Mouse (Mus musculus) brown adipose tissue, adult 24 weeks (tissue): ENCODE results near the gene Cmip. TPM values are rescaled to one million over a fixed set of nuclear protein-coding genes. Genes with fewer than 3 reads are reported as not detected.

Source experiments
- H3K27ac ChIP-seq: fragments of 200-500 bp; replicated peaks from 2 replicates; pipeline ENCODE4 v1.5.1; 2012; ENCODE audit warnings: low read depth, mild to moderate bottlenecking, low read length
- H3K4me1 ChIP-seq: fragments of 200-500 bp; 2 replicates; pipeline ENCODE4 v1.6.1; 2012; ENCODE audit warnings: low read length, mixed read lengths; ENCODE audit not compliant: control insufficient read depth, insufficient read depth, insufficient read length
- H3K4me3 ChIP-seq: fragments of 200-500 bp; 2 replicates; pipeline ENCODE4 v1.5.1; 2012; ENCODE audit warnings: low read depth, mild to moderate bottlenecking, low read length, moderate library complexity; ENCODE audit not compliant: insufficient read depth
- polyA plus RNA-seq: library from polyadenylated mRNA; stranded (reverse); fragments of >200 nt; gene quantifications from 2 replicates; pipeline ENCODE4 v1.2.4, GENCODE M21; 2012; ENCODE audit not compliant: missing spikeins, insufficient read depth, insufficient read length

Cmip gene
- polyA plus RNA-seq, 1 experiment: 6.1 TPM

- H3K4me3 ChIP-seq: no peak overlapping the region
- peaks cover 24% of the 10 kb centered on the region for H3K4me1 ChIP-seq
- H3K27ac ChIP-seq: no peak overlapping the region
These were observed 63.8 kb downstream of the Cmip start for GRCm38 (mm10) chr8:117320616-117321015.

- H3K27ac ChIP-seq: no peak overlapping the region
- H3K4me1 ChIP-seq: peaks cover 19% of the 10 kb centered on the region
- H3K4me3 ChIP-seq: no peak overlapping the region
These were observed 64.4 kb downstream of the Cmip start for GRCm38 (mm10) chr8:117321232-117321631.

GRCm38 (mm10) chr8:117322021-117322420 lies 65.2 kb downstream of the Cmip start:
- H3K27ac ChIP-seq: no peak overlapping the region
- H3K4me1 ChIP-seq: peaks cover 21% of the 10 kb centered on the region
- no peak overlapping the region for H3K4me3 ChIP-seq

DNA sequence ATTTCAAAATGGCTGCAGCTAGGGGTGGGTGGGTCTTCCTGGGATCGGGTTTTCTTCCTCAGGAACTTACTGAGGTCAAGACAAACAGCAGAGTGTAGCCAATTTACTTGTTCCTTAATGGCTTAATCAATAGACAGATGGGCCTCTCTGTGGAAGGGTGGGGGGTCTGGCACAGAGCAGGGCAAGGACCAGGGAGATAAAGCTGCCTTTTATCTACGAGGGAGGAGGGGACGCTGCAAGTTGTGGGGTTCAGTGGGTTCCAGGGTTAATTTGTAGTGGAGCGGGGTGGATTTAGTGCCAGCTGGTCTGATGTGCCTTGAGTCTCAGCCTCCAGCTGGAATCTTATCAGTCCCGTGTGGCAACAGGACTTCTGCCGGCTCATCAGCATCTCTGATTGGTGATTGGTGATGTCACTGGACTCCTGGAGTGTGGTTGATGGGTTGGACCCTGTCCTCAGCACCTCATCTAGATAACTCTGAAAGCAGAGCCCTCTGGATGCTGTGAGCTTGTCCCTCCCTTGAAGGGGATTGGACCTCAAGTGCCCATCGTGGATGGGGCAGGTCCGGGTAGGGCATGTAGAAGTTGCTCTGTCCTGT lies 65.9 kb downstream of the Cmip start:
- Histone ChIP-seq H3K4me3 (no peak overlapping the region), H3K4me1 (peaks cover 26% of the 10 kb centered on the region), H3K27ac (no peak overlapping the region)

- peaks cover 21% of the 10 kb centered on the region for H3K4me1 ChIP-seq
- no peak overlapping the region for H3K4me3 ChIP-seq
These were observed 68.0 kb downstream of the Cmip start for GRCm38 (mm10) chr8:117324821-117325220.

DNA sequence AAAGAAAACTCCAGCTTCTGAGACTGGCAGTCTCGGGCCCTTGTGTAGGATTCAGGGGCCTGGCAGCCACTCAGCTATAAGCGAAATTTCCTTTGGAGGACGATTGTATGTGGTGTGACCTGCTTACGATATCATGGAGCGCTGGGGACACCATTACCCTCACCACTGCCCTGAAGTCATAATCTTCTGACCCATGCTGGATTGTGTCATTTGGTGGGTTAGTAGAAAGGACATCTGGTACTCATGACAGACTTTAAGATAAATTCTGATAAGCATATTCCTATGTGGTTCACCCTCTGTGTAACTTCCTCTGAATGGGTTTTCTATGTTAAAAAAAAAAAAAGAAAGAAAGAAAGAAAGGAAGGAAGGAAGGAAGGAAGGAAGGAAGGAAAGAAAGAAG lies 69.9 kb downstream of the Cmip start:
- no peak overlapping the region for H3K4me3 ChIP-seq
- no peak overlapping the region for H3K27ac ChIP-seq
- H3K4me1 ChIP-seq: peaks cover 15% of the 10 kb centered on the region

More at GRCm38 (mm10) chr8:117324821-117325220, 68.0 kb downstream of the Cmip start:
- H3K27ac ChIP-seq: no peak overlapping the region

DNA sequence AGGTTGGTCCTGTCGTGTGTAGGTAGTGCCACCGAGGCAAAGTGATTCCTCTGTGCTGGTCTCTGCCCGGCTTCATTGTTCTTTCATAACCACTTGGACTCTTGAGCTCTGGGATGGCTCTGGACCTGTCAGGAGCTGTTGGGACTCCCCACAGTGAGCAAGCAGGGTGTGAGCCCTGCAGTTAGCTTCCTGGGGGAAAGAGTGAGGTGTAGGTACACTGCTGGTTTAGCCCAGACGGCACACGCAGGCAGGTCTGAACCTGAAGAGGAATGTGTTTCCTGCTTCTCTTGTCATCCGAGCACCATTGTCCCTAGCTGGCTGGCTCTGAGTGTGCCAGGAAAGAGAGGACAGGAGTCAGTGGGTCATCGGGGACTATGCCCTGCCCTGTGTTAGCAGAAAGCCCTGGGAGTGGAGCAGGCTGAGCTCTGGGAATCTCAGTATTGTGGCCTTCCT lies 70.5 kb downstream of the Cmip start:
- H3K4me3 ChIP-seq: no peak overlapping the region
- peaks cover 15% of the 10 kb centered on the region for H3K4me1 ChIP-seq
- H3K27ac ChIP-seq: 0 out of 2 replicates have a peak overlapping the region, but pooled peaks have one; percentile 0

GRCm38 (mm10) chr8:117328758-117329157 lies 71.9 kb downstream of the Cmip start:
- H3K27ac ChIP-seq: no peak overlapping the region
- peaks cover 19% of the 10 kb centered on the region for H3K4me1 ChIP-seq
- H3K4me3 ChIP-seq: no peak overlapping the region

GRCm38 (mm10) chr8:117329167-117329566 lies 72.3 kb downstream of the Cmip start:
- Histone ChIP-seq H3K4me1 (peaks cover 22% of the 10 kb centered on the region), H3K27ac (no peak overlapping the region), H3K4me3 (no peak overlapping the region)

DNA sequence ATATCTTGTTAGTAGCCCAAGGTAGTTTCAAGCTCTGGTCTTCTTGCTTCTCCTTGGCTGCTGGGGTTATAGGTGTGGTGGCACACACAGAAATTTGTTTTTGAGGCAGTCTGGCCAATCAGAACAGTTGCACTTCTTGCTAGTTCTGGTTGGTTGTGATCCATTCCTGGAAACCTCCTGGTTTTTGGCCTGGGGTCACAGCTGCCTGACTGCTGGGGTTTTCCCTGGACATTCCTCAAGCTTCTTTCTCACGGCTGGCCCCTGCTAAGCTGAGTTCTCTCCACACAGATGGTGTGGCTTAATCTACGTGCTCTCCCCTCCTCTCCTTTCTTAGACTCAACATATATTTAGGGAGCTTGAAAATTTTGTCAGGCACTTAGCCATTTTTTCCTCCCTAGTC lies 73.0 kb downstream of the Cmip start:
- Histone ChIP-seq H3K4me1 (peaks cover 24% of the 10 kb centered on the region), H3K27ac (no peak overlapping the region), H3K4me3 (no peak overlapping the region)

DNA sequence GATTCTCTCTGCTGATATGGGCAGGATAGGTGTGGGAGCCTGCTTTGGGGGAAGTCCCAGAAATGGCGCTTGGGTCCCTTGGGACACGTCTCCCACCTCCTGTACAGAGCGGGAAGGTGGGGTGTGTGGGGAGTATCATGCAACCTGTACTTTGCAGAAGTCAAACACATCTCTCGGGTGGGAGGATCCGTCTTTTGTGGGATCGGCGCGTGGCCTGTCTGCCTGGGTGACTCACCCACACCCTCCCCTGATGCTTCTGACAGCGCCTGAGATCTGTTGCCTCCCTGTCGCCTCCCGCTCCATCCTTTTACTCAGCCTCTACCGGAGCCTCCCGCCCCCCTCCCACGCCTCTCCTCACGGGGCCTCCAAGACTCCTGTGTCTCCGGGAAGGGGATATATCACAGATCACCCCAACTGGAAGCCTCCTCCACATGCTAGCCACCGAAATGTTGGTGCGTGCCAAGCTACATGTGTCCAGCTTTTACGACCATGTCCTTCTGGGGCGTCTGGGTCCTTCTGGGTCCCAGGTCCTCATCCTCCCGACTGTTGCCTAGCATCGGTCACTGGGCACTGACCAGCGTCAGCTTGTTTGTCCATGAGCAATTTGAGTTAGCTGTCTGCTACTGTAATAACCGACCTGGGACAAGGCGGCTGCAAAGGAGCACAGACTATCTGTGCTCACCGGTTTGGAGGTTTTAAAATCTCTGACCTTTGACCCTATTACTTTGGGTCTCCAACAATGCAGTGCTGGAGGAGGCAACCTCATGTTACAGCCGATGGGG lies 75.6 kb downstream of the Cmip start:
- Histone ChIP-seq H3K27ac (no peak overlapping the region), H3K4me1 (peaks cover 25% of the 10 kb centered on the region), H3K4me3 (no peak overlapping the region)

GRCm38 (mm10) chr8:117333619-117334018 lies 76.8 kb downstream of the Cmip start:
- Histone ChIP-seq H3K4me3 (no peak overlapping the region), H3K4me1 (peaks cover 28% of the 10 kb centered on the region), H3K27ac (no peak overlapping the region)

DNA sequence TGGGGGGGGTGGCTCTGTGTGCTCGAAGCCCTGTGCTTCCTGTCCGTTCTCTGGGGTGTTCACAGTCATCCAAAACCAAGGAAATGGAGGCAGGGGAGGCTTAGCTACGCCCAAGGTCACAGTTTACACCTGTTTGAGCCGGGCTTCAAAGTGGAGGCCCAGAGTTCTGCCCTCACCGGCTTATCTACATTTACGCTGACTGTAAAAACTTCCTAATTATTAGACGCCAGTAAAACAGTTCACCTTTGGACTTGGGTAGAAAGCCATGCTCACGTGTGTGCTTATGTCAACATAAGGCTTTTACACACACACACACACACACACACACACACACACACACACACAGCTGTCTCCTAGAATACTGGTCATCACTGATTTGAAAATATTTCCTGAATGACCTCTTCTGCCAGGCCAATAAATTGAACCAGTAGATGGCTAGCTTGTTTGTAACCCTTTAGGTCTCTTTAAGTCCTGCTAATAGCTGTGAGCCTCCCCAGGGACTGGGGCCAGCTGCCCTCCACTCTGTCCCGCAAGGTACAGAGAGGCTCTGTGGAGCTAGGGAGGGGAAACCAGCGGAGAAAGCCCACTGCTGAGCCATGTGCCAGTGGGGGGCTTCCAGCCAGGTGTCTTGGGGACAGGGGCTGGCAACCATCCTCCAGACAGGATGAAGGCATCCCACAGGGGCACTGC lies 77.3 kb downstream of the Cmip start:
- peaks cover 30% of the 10 kb centered on the region for H3K4me1 ChIP-seq
- H3K27ac ChIP-seq: 0 out of 2 replicates have a peak overlapping the region, but pooled peaks have one; percentile 1
- H3K4me3 ChIP-seq: no peak overlapping the region

DNA sequence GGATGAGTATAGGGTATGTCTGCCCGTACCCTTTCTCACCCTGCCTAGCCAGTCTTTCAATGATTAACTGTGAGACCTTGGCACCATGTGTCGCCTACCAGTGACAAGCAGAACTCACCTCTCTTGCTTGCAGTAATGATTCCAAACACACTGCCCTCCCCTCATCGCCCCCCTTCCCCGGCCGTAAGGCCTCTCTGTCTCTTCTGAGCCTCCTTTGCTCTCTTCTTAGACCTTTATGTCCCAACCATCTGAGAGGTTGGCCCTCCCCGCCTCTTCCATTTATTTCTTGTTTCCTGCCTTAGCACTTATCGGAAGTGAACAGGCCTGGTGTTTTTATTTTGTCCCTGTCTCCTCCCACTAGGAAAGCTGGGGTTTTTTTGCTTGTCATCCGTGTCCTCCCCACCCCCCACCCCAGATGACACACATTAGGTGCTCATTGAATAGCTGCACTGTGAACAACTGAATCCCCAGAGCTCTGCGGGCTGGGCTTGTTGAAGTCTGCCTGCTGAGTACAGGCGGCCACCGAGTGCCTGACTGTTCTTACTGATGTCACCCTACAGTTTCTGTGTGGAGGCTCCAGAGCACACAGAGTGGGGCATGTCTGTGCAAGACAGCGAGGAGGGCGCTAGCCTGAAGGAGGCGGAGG lies 78.0 kb downstream of the Cmip start:
- Histone ChIP-seq H3K4me1 (peaks cover 35% of the 10 kb centered on the region), H3K27ac (0 out of 2 replicates have a peak overlapping the region, but pooled peaks have one; percentile 1), H3K4me3 (no peak overlapping the region)

DNA sequence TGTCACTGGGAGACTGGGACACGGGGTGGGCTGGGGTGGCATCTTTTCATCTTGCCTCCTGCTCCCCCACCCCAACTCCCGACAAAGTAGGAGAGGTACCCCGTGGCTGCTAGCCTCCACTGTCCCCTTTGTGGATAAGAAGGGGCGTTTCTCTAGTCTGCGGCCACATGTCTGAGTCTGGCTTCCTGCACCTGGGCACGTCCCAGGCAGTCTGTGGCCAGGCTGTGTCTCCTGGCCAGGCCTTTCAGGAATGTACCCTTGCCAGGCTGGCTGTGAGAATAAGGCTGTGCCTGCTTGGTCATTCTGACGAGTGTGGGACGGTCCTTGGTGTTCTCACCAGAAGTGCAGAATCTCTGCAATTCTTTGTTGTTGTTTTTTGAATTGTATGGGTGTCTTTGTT lies 78.6 kb downstream of the Cmip start:
- Histone ChIP-seq H3K27ac (no peak overlapping the region), H3K4me3 (no peak overlapping the region), H3K4me1 (peaks cover 38% of the 10 kb centered on the region)
